Mouse (Mus musculus): ENCODE results near the gene Cdk6.
"Not testable (repeated sequence)": the region's sequence is repeated elsewhere in the genome, so short reads cannot be mapped to it uniquely, and the experiment has no call there.

GRCm38 (mm10) chr5:3333019-3333418 is 8.3 kb upstream of the Cdk6 start:
- TF ChIP-seq CTCF, POLR2A (IDR thresholded peaks at IDR 0.05; ENCODE audit: insufficient read depth, low read depth, low read length): not testable (repeated sequence)

All from olfactory bulb, adult 2 months (tissue).